Mouse (Mus musculus) central nervous system, embryonic 18 days (tissue): ENCODE results near the gene Cdk15. TPM values are rescaled to one million over a fixed set of nuclear protein-coding genes. Genes with fewer than 3 reads are reported as not detected.

Experiments
- polyA plus RNA-seq: library from polyadenylated mRNA; depleted of rRNA; stranded (reverse); fragments of >200 nt; gene quantifications from 2 replicates; pipeline ENCODE4 v1.2.3, GENCODE M21; 2012; rRNA removed

Cdk15 gene
- 0.38 and 0.56 TPM in 2 replicates for polyA plus RNA-seq

GRCm38 (mm10) chr1:59256751-59257231 lies at the start of gene Cdk15:
Gene Cdk15 (plus strand): TSS chr1:59256906.

GRCm38 (mm10) chr1:59236856-59237441 lies 19.8 kb upstream of the Cdk15 start, which contains the start of gene Als2:
Gene Als2 (minus strand): TSS chr1:59237231.

Other genes starting within 250 kb of the Cdk15 start
- gene C2cd6, start 162.0 kb upstream of the Cdk15 start, polyA plus RNA-seq: 0.07 and 0.09 TPM in 2 replicates
- 37.9 and 44.0 TPM in 2 replicates for gene Tmem237, start 136.5 kb upstream of the Cdk15 start, polyA plus RNA-seq
- 2.8 and 3.2 TPM in 2 replicates for gene Mpp4, start 93.5 kb upstream of the Cdk15 start, polyA plus RNA-seq
- gene Als2, start 19.7 kb upstream of the Cdk15 start, polyA plus RNA-seq: 17.9 and 19.1 TPM in 2 replicates
- gene Fzd7, start 225.5 kb downstream of the Cdk15 start, polyA plus RNA-seq: 4.8 and 6.2 TPM in 2 replicates